Mouse (Mus musculus) MN1 (cell line): ENCODE data around the gene Kcnip4.
A peak's percentile ranks its signal among the peaks of the same experiment; 100 is the strongest.

Source experiments
- DNase-seq: peaks from one replicate; pipeline ENCODE4 v3.0.0-alpha.2; 2016; ENCODE audit warnings: low spot score

The Kcnip4 gene

GRCm38 (mm10) chr5:49356381-49356780 lies 168.3 kb downstream of the Kcnip4 start:
- DNase-seq, result no peak

GRCm38 (mm10) chr5:49352061-49352460 lies 172.6 kb downstream of the Kcnip4 start:
- DNase-seq, result no peak

GRCm38 (mm10) chr5:49350126-49350909 lies 174.4 kb downstream of the Kcnip4 start:
- peak; percentile 20 for DNase-seq

GRCm38 (mm10) chr5:49349541-49349940 lies 175.2 kb downstream of the Kcnip4 start:
- no peak for DNase-seq

GRCm38 (mm10) chr5:49348511-49348910 lies 176.2 kb downstream of the Kcnip4 start:
- no peak for DNase-seq

- DNase-seq, result no peak
These were observed 180.1 kb downstream of the Kcnip4 start for GRCm38 (mm10) chr5:49344606-49345005.

- DNase-seq, result no peak
These were observed 187.5 kb downstream of the Kcnip4 start for GRCm38 (mm10) chr5:49337164-49337563.

- DNase-seq, result no peak
These were observed 191.6 kb downstream of the Kcnip4 start for GRCm38 (mm10) chr5:49333063-49333462.

- no peak for DNase-seq
These were observed 195.7 kb downstream of the Kcnip4 start for GRCm38 (mm10) chr5:49329023-49329422.

GRCm38 (mm10) chr5:49318661-49319060 lies 206.0 kb downstream of the Kcnip4 start:
- no peak for DNase-seq

- no peak for DNase-seq
These were observed 206.8 kb downstream of the Kcnip4 start for GRCm38 (mm10) chr5:49317869-49318268.

GRCm38 (mm10) chr5:49306796-49307195 lies 217.9 kb downstream of the Kcnip4 start:
- no peak for DNase-seq

GRCm38 (mm10) chr5:49305321-49305720 lies 219.4 kb downstream of the Kcnip4 start:
- DNase-seq, result no peak

- no peak for DNase-seq
These were observed 226.1 kb downstream of the Kcnip4 start for GRCm38 (mm10) chr5:49298654-49299053.

- no peak for DNase-seq
These were observed 232.3 kb downstream of the Kcnip4 start for GRCm38 (mm10) chr5:49292421-49292820.

GRCm38 (mm10) chr5:49291801-49292200 lies 232.9 kb downstream of the Kcnip4 start:
- no peak for DNase-seq

GRCm38 (mm10) chr5:49285455-49286135 lies 239.1 kb downstream of the Kcnip4 start:
- no peak for DNase-seq

- no peak for DNase-seq
These were observed 239.9 kb downstream of the Kcnip4 start for GRCm38 (mm10) chr5:49284776-49285175.

GRCm38 (mm10) chr5:49283403-49283802 lies 241.3 kb downstream of the Kcnip4 start:
- no peak for DNase-seq

GRCm38 (mm10) chr5:49271864-49272263 lies 252.8 kb downstream of the Kcnip4 start:
- no peak for DNase-seq

GRCm38 (mm10) chr5:49268807-49269206 lies 255.9 kb downstream of the Kcnip4 start:
- no peak for DNase-seq

GRCm38 (mm10) chr5:49259356-49259755 lies 265.4 kb downstream of the Kcnip4 start:
- no peak for DNase-seq

GRCm38 (mm10) chr5:49256850-49257249 lies 267.9 kb downstream of the Kcnip4 start:
- DNase-seq, result no peak
